Mouse (Mus musculus) thymus, adult 2 months (tissue): ENCODE measurements at regions not wholly inside any gene's neighbourhood (a gene's known extent, or its start where the extent isn't known, plus 50 kb on each side); places are given as distances from the start of the nearest gene placed in this dataset.

Source experiments
- DNase-seq: peaks from one replicate; pipeline ENCODE4 v3.0.0; 2021
- H3K27ac ChIP-seq: fragments of 200-500 bp; 2 replicates; pipeline ENCODE4 v1.5.1; 2012; ENCODE audit warnings: low read length, control low read depth; ENCODE audit not compliant: control insufficient read depth, insufficient read depth
- H3K27me3 ChIP-seq: fragments of 200-500 bp; 2 replicates; pipeline ENCODE4 v1.6.1; 2012; ENCODE audit warnings: mild to moderate bottlenecking, low read length, moderate library complexity, mixed read lengths; ENCODE audit not compliant: control insufficient read depth, insufficient read depth
- H3K36me3 ChIP-seq: fragments of 200-500 bp; 2 replicates; pipeline ENCODE4 v1.6.1; 2012; ENCODE audit warnings: mild to moderate bottlenecking, low read length, moderate library complexity; ENCODE audit not compliant: control insufficient read depth, insufficient read depth
- H3K4me1 ChIP-seq: fragments of 200-500 bp; replicated peaks from 2 replicates; pipeline ENCODE4 v1.6.1; 2012; ENCODE audit warnings: low read length; ENCODE audit not compliant: control insufficient read depth, insufficient read depth
- H3K4me3 ChIP-seq: fragments of 200-500 bp; 2 replicates; pipeline ENCODE4 v1.5.1; 2012; ENCODE audit warnings: mild to moderate bottlenecking, low read length, control low read depth, moderate library complexity; ENCODE audit not compliant: control insufficient read depth, insufficient read depth
- CTCF ChIP-seq: fragments of 200-500 bp; IDR thresholded peaks from 2 replicates; pipeline ENCODE4 v1.5.1; 2012; ENCODE audit warnings: mild to moderate bottlenecking, control low read depth, low read length, moderate library complexity, borderline replicate concordance; ENCODE audit not compliant: control insufficient read depth, poor library complexity, insufficient read depth; ENCODE audit errors: extremely low read depth
- POLR2A ChIP-seq: fragments of 200-500 bp; IDR thresholded peaks from 2 replicates; pipeline ENCODE4 v1.6.1; 2012; ENCODE audit warnings: mild to moderate bottlenecking, low read length, control low read depth, moderate library complexity; ENCODE audit not compliant: control insufficient read depth, poor library complexity, insufficient read depth; ENCODE audit errors: extremely low read depth
- WGBS: fragments of 180-500 bp; shearing (Covaris S2); methylation state at CpG from one replicate; pipeline ENCODE4 v1.1.7; 2018; 5-methylcytosine and 5-hydroxymethylcytosine counted together

GRCm38 (mm10) chr14:71118681-71119080, 519.0 kb upstream of the Fam160b2 start:
- no peak for TF ChIP-seq CTCF
- no peak for TF ChIP-seq POLR2A
- WGBS = 96% methylated on average over 7 of the region's 7 CpGs
- H3K4me1 ChIP-seq = no peaks in the 10 kb centered on the region

GRCm38 (mm10) chr14:71115798-71116432, 516.3 kb upstream of the Fam160b2 start:
- no peak for TF ChIP-seq POLR2A
- no peak for TF ChIP-seq CTCF
- Histone ChIP-seq H3K4me1 (0 out of 2 replicates have a peak, but pooled peaks cover 2% of the 10 kb centered on the region), H3K27ac (no peak overlapping the region), H3K4me3 (no peak overlapping the region), H3K36me3 (no peaks in the 10 kb centered on the region), H3K27me3 (no peaks in the 10 kb centered on the region)
- DNase-seq = no peak
- WGBS = 96% methylated on average over 3 of the region's 3 CpGs

More at GRCm38 (mm10) chr14:71118681-71119080, 519.0 kb upstream of the Fam160b2 start:
- Histone ChIP-seq H3K27me3 (no peaks in the 10 kb centered on the region), H3K27ac (no peak overlapping the region), H3K4me3 (no peak overlapping the region), H3K36me3 (no peaks in the 10 kb centered on the region)
- DNase-seq = no peak

GRCm38 (mm10) chr14:71115095-71115797, 515.6 kb upstream of the Fam160b2 start:
- no peaks in the 10 kb centered on the region for H3K27me3 ChIP-seq
- H3K4me3 ChIP-seq = no peak overlapping the region
- no peak for DNase-seq
- H3K36me3 ChIP-seq = no peaks in the 10 kb centered on the region
- 91% methylated on average over 8 of the region's 8 CpGs for WGBS
- 0 out of 2 replicates have a peak, but pooled peaks cover 2% of the 10 kb centered on the region for H3K4me1 ChIP-seq
- H3K27ac ChIP-seq = no peak overlapping the region
- TF ChIP-seq POLR2A = no peak
- no peak for TF ChIP-seq CTCF

GRCm38 (mm10) chr14:71113198-71113597, 513.6 kb upstream of the Fam160b2 start:
- no peak overlapping the region for H3K27ac ChIP-seq
- H3K36me3 ChIP-seq = no peaks in the 10 kb centered on the region
- no peak for DNase-seq
- no peak overlapping the region for H3K4me3 ChIP-seq
- H3K27me3 ChIP-seq = no peaks in the 10 kb centered on the region
- H3K4me1 ChIP-seq = 0 out of 2 replicates have a peak, but pooled peaks cover 2% of the 10 kb centered on the region
- no peak for TF ChIP-seq CTCF
- TF ChIP-seq POLR2A = no peak

- no peak for TF ChIP-seq POLR2A
- H3K36me3 ChIP-seq = no peaks in the 10 kb centered on the region
- H3K4me3 ChIP-seq = no peak overlapping the region
- no peak overlapping the region for H3K27ac ChIP-seq
- DNase-seq = no peak
- H3K4me1 ChIP-seq = 0 out of 2 replicates have a peak, but pooled peaks cover 3% of the 10 kb centered on the region
- H3K27me3 ChIP-seq = no peaks in the 10 kb centered on the region
Measured at GRCm38 (mm10) chr14:71104617-71105016, 505.0 kb upstream of the Fam160b2 start.

GRCm38 (mm10) chr14:71103955-71104354, 504.3 kb upstream of the Fam160b2 start:
- Histone ChIP-seq H3K4me1 (0 out of 2 replicates have a peak, but pooled peaks cover 3% of the 10 kb centered on the region), H3K36me3 (no peaks in the 10 kb centered on the region), H3K4me3 (no peak overlapping the region), H3K27ac (no peak overlapping the region), H3K27me3 (no peaks in the 10 kb centered on the region)
- TF ChIP-seq CTCF (no peak), POLR2A (no peak)
- no peak for DNase-seq
- 86% methylated on average over 5 of the region's 5 CpGs for WGBS
